Mouse (Mus musculus): ENCODE results near the gene Ttc7. TPM values are rescaled to one million over a fixed set of nuclear protein-coding genes. Genes with fewer than 3 reads are reported as not detected.

The Ttc7 gene
- polyA plus RNA-seq, 1 experiment: 88.6 TPM

DNA sequence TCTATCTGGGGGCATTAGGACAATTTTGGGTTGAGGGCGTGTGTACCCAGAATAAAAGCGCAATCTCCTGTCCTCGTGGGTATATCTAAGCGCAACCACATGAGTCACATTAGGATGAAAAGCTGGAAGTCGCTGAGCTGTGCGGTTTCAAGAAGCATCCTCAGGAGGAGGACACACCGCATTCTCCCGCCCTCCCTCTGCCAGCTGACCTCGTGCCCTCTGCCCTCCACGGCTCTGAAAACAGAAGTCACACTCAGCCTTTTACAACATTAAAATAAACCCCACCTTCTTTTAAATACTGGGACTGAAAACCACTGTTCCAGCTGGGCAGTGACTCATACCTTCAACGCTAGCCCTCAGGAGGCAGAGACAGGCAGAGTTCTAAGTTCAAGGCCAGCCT is 114.4 kb downstream of the Ttc7 start:
- Histone ChIP-seq H3K36me3 (ENCODE audit: control insufficient read depth, insufficient read depth, low read length) (no peaks in the 10 kb centered on the region), H3K27me3 (ENCODE audit: control insufficient read depth, insufficient read depth, low read length) (no peaks in the 10 kb centered on the region), H3K4me3 (ENCODE audit: extremely low read depth, insufficient read depth, insufficient read length) (no peak overlapping the region), H3K4me1 (ENCODE audit: control insufficient read depth, insufficient read depth, insufficient read length) (no peaks in the 10 kb centered on the region), H3K27ac (ENCODE audit: insufficient read depth, low read length) (no peak overlapping the region)
- TF ChIP-seq CTCF (IDR thresholded peaks at IDR 0.05; ENCODE audit: extremely low read depth, insufficient read depth, insufficient read length, insufficient replicate concordance): no peak
- TF ChIP-seq POLR2A (IDR thresholded peaks at IDR 0.05; ENCODE audit: low read depth, low read length): no peak
- no peak for DNase-seq (ENCODE audit: low read depth in 1 of 2, low spot score in 2 of 2)
- 61% methylated on average over 11 of the region's 11 CpGs for WGBS

DNA sequence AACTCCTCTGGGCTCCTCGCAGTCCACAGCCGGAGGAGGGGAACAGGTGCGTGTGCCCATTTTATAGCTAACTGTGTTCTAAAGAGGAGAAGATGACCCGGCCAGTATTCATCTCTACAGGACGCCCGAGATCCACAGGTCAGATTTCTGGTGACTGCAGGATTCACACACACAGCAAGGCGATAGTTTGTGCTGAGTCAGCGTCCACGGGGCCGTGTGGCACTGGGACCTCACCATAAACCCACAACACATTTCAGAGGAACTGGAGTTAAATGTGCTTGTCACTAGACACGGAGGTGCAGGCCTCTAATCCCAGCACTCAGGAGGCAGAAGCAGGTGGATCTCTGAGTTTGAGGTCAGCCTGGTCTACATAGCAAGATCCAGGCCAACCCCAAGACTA is 119.8 kb downstream of the Ttc7 start:
- WGBS: 72% methylated on average over 11 of the region's 11 CpGs
- Histone ChIP-seq H3K27me3 (ENCODE audit: control insufficient read depth, insufficient read depth, low read length) (no peaks in the 10 kb centered on the region), H3K27ac (ENCODE audit: insufficient read depth, low read length) (no peak overlapping the region), H3K4me1 (ENCODE audit: control insufficient read depth, insufficient read depth, insufficient read length) (no peaks in the 10 kb centered on the region), H3K36me3 (ENCODE audit: control insufficient read depth, insufficient read depth, low read length) (no peaks in the 10 kb centered on the region), H3K4me3 (ENCODE audit: extremely low read depth, insufficient read depth, insufficient read length) (no peak overlapping the region)
- TF ChIP-seq POLR2A (IDR thresholded peaks at IDR 0.05; ENCODE audit: low read depth, low read length): no peak
- TF ChIP-seq CTCF (IDR thresholded peaks at IDR 0.05; ENCODE audit: extremely low read depth, insufficient read depth, insufficient read length, insufficient replicate concordance): no peak
- DNase-seq (ENCODE audit: low read depth in 1 of 2, low spot score in 2 of 2): no peak

DNA sequence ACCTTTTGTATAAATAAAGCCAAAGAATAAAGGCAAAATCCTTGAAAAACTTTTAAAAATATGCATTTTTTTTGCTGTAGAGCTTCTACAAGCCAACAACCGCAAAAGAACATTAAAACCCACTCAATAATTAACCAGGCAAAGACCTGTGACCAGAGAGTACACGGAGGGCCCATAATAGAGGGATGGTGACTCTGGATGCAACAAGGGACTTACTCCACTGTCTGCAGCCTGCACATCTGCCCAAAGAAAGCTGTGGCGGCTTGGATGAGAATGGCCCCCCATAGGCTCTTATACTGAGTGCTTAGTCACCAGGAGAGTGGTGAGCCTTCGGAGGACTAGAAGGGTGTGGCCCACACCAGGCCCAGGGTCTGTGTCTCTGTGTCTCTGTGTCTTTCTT is 120.8 kb downstream of the Ttc7 start:
- WGBS: 84% methylated on average over 4 of the region's 4 CpGs
- H3K4me1 ChIP-seq (ENCODE audit: control insufficient read depth, insufficient read depth, insufficient read length): no peaks in the 10 kb centered on the region
- no peak for DNase-seq (ENCODE audit: low read depth in 1 of 2, low spot score in 2 of 2)
- H3K27me3 ChIP-seq (ENCODE audit: control insufficient read depth, insufficient read depth, low read length): no peaks in the 10 kb centered on the region
- H3K4me3 ChIP-seq (ENCODE audit: extremely low read depth, insufficient read depth, insufficient read length): no peak overlapping the region
- TF ChIP-seq POLR2A (IDR thresholded peaks at IDR 0.05; ENCODE audit: low read depth, low read length): no peak
- TF ChIP-seq CTCF (IDR thresholded peaks at IDR 0.05; ENCODE audit: extremely low read depth, insufficient read depth, insufficient read length, insufficient replicate concordance): no peak
- H3K27ac ChIP-seq (ENCODE audit: insufficient read depth, low read length): no peak overlapping the region
- H3K36me3 ChIP-seq (ENCODE audit: control insufficient read depth, insufficient read depth, low read length): no peaks in the 10 kb centered on the region

DNA sequence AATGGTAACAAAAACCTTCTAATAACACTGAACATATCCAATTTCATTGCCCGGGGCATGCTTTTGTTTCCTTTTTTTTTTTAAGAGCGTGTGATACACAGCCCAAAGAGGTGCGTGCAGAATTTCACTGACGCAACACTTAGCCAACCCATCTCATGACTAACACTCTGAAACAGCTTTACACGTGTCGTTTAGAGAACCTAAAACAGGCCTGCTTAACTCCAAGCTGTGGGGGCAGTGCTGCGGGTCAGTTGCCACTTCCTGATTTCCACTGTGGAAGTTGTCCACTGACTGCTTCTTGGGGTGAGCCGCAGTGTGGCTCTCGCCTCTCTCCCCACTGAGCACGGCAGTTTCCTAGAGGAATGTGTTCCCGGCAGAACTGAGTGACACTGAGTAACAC is 122.9 kb downstream of the Ttc7 start:
- Histone ChIP-seq H3K36me3 (ENCODE audit: control insufficient read depth, insufficient read depth, low read length) (no peaks in the 10 kb centered on the region), H3K27ac (ENCODE audit: insufficient read depth, low read length) (no peak overlapping the region), H3K4me3 (ENCODE audit: extremely low read depth, insufficient read depth, insufficient read length) (no peak overlapping the region), H3K27me3 (ENCODE audit: control insufficient read depth, insufficient read depth, low read length) (no peaks in the 10 kb centered on the region), H3K4me1 (ENCODE audit: control insufficient read depth, insufficient read depth, insufficient read length) (no peaks in the 10 kb centered on the region)
- no peak for TF ChIP-seq CTCF (IDR thresholded peaks at IDR 0.05; ENCODE audit: extremely low read depth, insufficient read depth, insufficient read length, insufficient replicate concordance)
- no peak for TF ChIP-seq POLR2A (IDR thresholded peaks at IDR 0.05; ENCODE audit: low read depth, low read length)
- no peak for DNase-seq (ENCODE audit: low read depth in 1 of 2, low spot score in 2 of 2)
- WGBS: 55% methylated on average over 11 of the region's 11 CpGs

DNA sequence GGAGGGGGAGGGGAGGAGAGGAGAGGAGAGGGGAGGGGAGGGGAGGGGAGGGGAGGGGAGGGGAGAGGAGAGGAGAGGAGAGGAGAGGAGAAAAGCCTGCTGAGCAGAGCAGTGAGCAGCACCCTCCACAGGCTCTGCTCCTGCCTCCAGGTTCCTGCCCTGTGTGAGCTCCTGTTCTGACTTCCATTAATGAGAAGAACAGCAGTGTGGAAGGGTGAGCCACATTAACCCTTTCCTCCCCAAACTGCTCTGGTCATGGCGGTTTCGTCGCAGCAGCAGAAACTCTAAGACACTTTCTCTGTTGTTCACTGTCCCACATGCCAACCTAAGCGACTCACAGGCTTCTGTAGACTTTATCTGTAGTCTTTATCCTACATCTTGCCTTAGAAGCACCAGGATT is 124.0 kb downstream of the Ttc7 start:
- Histone ChIP-seq H3K4me3 (ENCODE audit: extremely low read depth, insufficient read depth, insufficient read length) (no peak overlapping the region), H3K36me3 (ENCODE audit: control insufficient read depth, insufficient read depth, low read length) (no peaks in the 10 kb centered on the region), H3K27me3 (ENCODE audit: control insufficient read depth, insufficient read depth, low read length) (no peaks in the 10 kb centered on the region), H3K4me1 (ENCODE audit: control insufficient read depth, insufficient read depth, insufficient read length) (no peaks in the 10 kb centered on the region), H3K27ac (ENCODE audit: insufficient read depth, low read length) (no peak overlapping the region)
- no peak for DNase-seq (ENCODE audit: low read depth in 1 of 2, low spot score in 2 of 2)
- 91% methylated on average over 4 of the region's 4 CpGs for WGBS
- no peak for TF ChIP-seq CTCF (IDR thresholded peaks at IDR 0.05; ENCODE audit: extremely low read depth, insufficient read depth, insufficient read length, insufficient replicate concordance)
- no peak for TF ChIP-seq POLR2A (IDR thresholded peaks at IDR 0.05; ENCODE audit: low read depth, low read length)

DNA sequence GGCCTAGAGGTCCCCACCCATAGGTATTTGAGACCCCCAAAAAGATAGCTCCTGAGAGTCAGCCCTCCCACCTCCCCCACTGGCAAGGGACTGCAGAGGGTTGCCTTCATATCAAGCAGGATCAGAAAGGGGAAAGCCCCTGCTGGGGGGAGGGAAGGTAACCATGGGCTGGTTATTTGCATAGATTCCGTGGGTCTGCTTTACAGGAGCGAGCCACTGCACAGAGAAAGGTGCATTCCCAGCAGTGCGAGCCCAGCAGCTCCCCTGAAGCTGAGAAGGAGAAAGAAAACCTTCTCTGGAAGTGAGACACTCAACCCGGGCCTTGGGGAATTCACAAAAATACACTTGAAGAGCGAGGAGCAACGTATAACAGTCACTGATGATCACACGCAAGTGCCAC is 135.4 kb downstream of the Ttc7 start:
- TF ChIP-seq CTCF (IDR thresholded peaks at IDR 0.05; ENCODE audit: extremely low read depth, insufficient read depth, insufficient read length, insufficient replicate concordance) (no peak), POLR2A (IDR thresholded peaks at IDR 0.05; ENCODE audit: low read depth, low read length) (no peak)
- Histone ChIP-seq H3K27me3 (ENCODE audit: control insufficient read depth, insufficient read depth, low read length) (no peaks in the 10 kb centered on the region), H3K36me3 (ENCODE audit: control insufficient read depth, insufficient read depth, low read length) (no peaks in the 10 kb centered on the region), H3K4me3 (ENCODE audit: extremely low read depth, insufficient read depth, insufficient read length) (no peak overlapping the region), H3K4me1 (ENCODE audit: control insufficient read depth, insufficient read depth, insufficient read length) (no peaks in the 10 kb centered on the region), H3K27ac (ENCODE audit: insufficient read depth, low read length) (no peak overlapping the region)
- 69% methylated on average over 7 of the region's 7 CpGs for WGBS
- peak in 1 of 2 experiments; percentile 15 for DNase-seq (ENCODE audit: low read depth in 1 of 2, low spot score in 2 of 2)

DNA sequence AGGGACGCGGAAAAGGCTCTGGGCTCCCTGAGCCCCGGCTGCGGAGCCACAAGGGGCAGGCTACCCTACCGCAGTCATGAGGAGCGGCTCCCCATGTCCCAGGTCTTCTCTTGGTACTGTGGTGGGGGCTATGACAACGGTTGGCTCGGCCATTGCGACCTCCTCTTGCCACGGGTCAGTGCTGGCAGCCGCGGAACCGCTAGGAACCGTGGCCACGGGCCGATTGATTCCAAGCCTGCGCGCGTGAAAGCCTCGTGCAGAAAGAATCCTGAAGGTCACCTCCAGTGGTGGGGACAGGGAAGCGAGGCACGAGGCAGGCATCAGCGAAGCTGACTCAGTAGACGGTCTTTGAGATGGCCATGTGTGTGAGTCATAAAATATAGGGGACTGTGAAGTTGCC is 144.8 kb downstream of the Ttc7 start, which contains the start of gene Stpg4:
Gene Stpg4, minus strand, starts transcription at position 231 of the 400 bp plus-strand sequence.
- TF ChIP-seq CTCF (IDR thresholded peaks at IDR 0.05; ENCODE audit: extremely low read depth, insufficient read depth, insufficient read length, insufficient replicate concordance) (no peak), POLR2A (IDR thresholded peaks at IDR 0.05; ENCODE audit: low read depth, low read length) (no peak)
- Histone ChIP-seq H3K4me3 (ENCODE audit: extremely low read depth, insufficient read depth, insufficient read length) (no peak within 1 kb of the TSS), H3K27ac (ENCODE audit: insufficient read depth, low read length) (no peak within 1 kb of the TSS), H3K4me1 (ENCODE audit: control insufficient read depth, insufficient read depth, insufficient read length) (no peaks in the 10 kb centered on the region), H3K36me3 (ENCODE audit: control insufficient read depth, insufficient read depth, low read length) (peaks cover 9% of the 10 kb centered on the region), H3K27me3 (ENCODE audit: control insufficient read depth, insufficient read depth, low read length) (no peaks in the 10 kb centered on the region)
- DNase-seq (ENCODE audit: low read depth in 1 of 2, low spot score in 2 of 2): no peak
- WGBS: 93% methylated on average over 24 of the region's 24 CpGs
